ENCODE assay signal across 12 mouse cellular contexts in genomic region chr7:141428701-141429100, GRCm38 (mm10). TPM values are rescaled to one million over a fixed set of nuclear protein-coding genes. Genes with fewer than 3 reads are reported as not detected.
DNase-seq lines count a peak whose midpoint lies in the region; ATAC-seq and TF ChIP-seq lines count a peak whose summit lies in the region.
"Had no signal": no experiment of that assay in that cellular context is flagged by ENCODE, and none has a peak within 500 bp of the region (broad histone marks: within the 10 kb centered on the region; RNA-seq: fewer than 3 reads in every experiment).

No protein-coding gene starts in this region.

- H3K9me3 ChIP-seq in heart, embryonic 12.5 days (replicated peaks) = no peaks in the 10 kb centered on the region
- H3K9me3 ChIP-seq in embryonic facial prominence, embryonic 11.5 days (replicated peaks; ENCODE audit: control insufficient read depth, low read length) = no peaks in the 10 kb centered on the region
- H3K9me3 ChIP-seq in forebrain, postnatal 0 days (ENCODE audit: low read length) = no peaks in the 10 kb centered on the region
- H3K9me3 ChIP-seq in midbrain, embryonic 13.5 days = no peaks in the 10 kb centered on the region
- H3K9me3 ChIP-seq: liver, embryonic 15.5 days had no signal

- peaks cover 30% of the 10 kb centered on the region for H3K4me1 ChIP-seq in heart, embryonic 12.5 days (replicated peaks)
- H3K4me1 ChIP-seq in embryonic facial prominence, embryonic 11.5 days (ENCODE audit: control insufficient read depth, insufficient read depth, low read length) = 0 out of 2 replicates have a peak, but pooled peaks cover 5% of the 10 kb centered on the region
- peaks cover 12% of the 10 kb centered on the region for H3K4me1 ChIP-seq in forebrain, postnatal 0 days (ENCODE audit: insufficient read depth)
- H3K4me1 ChIP-seq in midbrain, embryonic 13.5 days (replicated peaks) = peaks cover 39% of the 10 kb centered on the region

- no peak for DNase-seq in heart, adult 8-10 months (ENCODE audit: low spot score)
- DNase-seq in embryonic facial prominence, embryonic 11.5 days (ENCODE audit: low spot score) = no peak
- no peak for DNase-seq in forebrain, postnatal 0 days
- DNase-seq in right cerebral cortex, postnatal 14 days = no peak
- no peak for DNase-seq in kidney, adult 8-10 months
- DNase-seq in thymus, postnatal 4 days = no peak
- DNase-seq: gastrocnemius, postnatal 25 days had no signal

- WGBS in heart, embryonic 12.5 days = 51% methylated on average over 5 of the region's 5 CpGs
- WGBS in embryonic facial prominence, embryonic 11.5 days = 54% methylated on average over 5 of the region's 5 CpGs
- 50% methylated on average over 5 of the region's 5 CpGs for whole genome bisulfite sequencing in forebrain, postnatal 0 days
- 53% methylated on average over 5 of the region's 5 CpGs for WGBS in midbrain, embryonic 13.5 days

- no peak overlapping the region; the same call in 1 of the 2 replicates for H3K27ac ChIP-seq in heart, embryonic 12.5 days (ENCODE audit: poor library complexity, severe bottlenecking)
- H3K27ac ChIP-seq in embryonic facial prominence, embryonic 11.5 days (replicated peaks; ENCODE audit: low read depth, low read length) = no peak overlapping the region
- H3K27ac ChIP-seq in forebrain, postnatal 0 days (ENCODE audit: low read depth, low read length) = peak overlapping the region; percentile 77
- peak overlapping the region; percentile 74 for H3K27ac ChIP-seq in midbrain, embryonic 13.5 days
- H3K27ac ChIP-seq: liver, embryonic 15.5 days had no signal

- no peak for ATAC-seq in heart, embryonic 12.5 days (ENCODE audit: insufficient number of reproducible peaks, low FRiP score)
- no peak for ATAC-seq in embryonic facial prominence, embryonic 11.5 days (replicated peaks; ENCODE audit: insufficient number of reproducible peaks, low FRiP score, low TSS enrichment, low read depth)
- ATAC-seq in forebrain, postnatal 0 days = no peak
- no peak for ATAC-seq in midbrain, embryonic 13.5 days

- no peak overlapping the region for H3K9ac ChIP-seq in heart, embryonic 12.5 days
- H3K9ac ChIP-seq in embryonic facial prominence, embryonic 11.5 days (replicated peaks; ENCODE audit: low read length) = no peak overlapping the region
- H3K9ac ChIP-seq in forebrain, postnatal 0 days = peak overlapping the region; percentile 71
- H3K9ac ChIP-seq in midbrain, embryonic 13.5 days (replicated peaks) = peak overlapping the region; percentile 83
- H3K9ac ChIP-seq: liver, embryonic 15.5 days had no signal

- peak overlapping the region; percentile 64 for H3K4me2 ChIP-seq in heart, embryonic 12.5 days
- H3K4me2 ChIP-seq in embryonic facial prominence, embryonic 11.5 days (ENCODE audit: low read depth, low read length) = peak overlapping the region; percentile 66; the same call in 1 of the 2 replicates
- H3K4me2 ChIP-seq in forebrain, postnatal 0 days (ENCODE audit: low read depth) = peak overlapping the region; percentile 75
- peak overlapping the region; percentile 83 for H3K4me2 ChIP-seq in midbrain, embryonic 13.5 days (replicated peaks)
- H3K4me2 ChIP-seq: liver, embryonic 15.5 days had no signal

- H3K4me3 ChIP-seq in heart, embryonic 12.5 days = peak overlapping the region; percentile 36
- H3K4me3 ChIP-seq in embryonic facial prominence, embryonic 11.5 days (ENCODE audit: low read depth, low read length) = peak overlapping the region; percentile 32; the same call in 1 of the 2 replicates
- H3K4me3 ChIP-seq in forebrain, postnatal 0 days (ENCODE audit: low read depth, low read length) = peak overlapping the region; percentile 45
- H3K4me3 ChIP-seq in midbrain, embryonic 13.5 days (replicated peaks) = peak overlapping the region; percentile 57
- H3K4me3 ChIP-seq: liver, embryonic 15.5 days; myocyte had no signal

- no peaks in the 10 kb centered on the region; the same call in none of the 2 replicates for H3K27me3 ChIP-seq in heart, embryonic 12.5 days (replicated peaks)
- no peaks in the 10 kb centered on the region for H3K27me3 ChIP-seq in embryonic facial prominence, embryonic 11.5 days (ENCODE audit: control insufficient read depth, insufficient read depth, low read length)
- no peaks in the 10 kb centered on the region for H3K27me3 ChIP-seq in forebrain, postnatal 0 days (ENCODE audit: insufficient read depth, low read length)
- H3K27me3 ChIP-seq in midbrain, embryonic 13.5 days = no peaks in the 10 kb centered on the region

- TF ChIP-seq CTCF in forebrain, postnatal 0 days (IDR thresholded peaks at IDR 0.05; ENCODE audit: low read depth) = no peak

- H3K36me3 ChIP-seq in heart, embryonic 12.5 days = peaks cover 34% of the 10 kb centered on the region
- peaks cover 2% of the 10 kb centered on the region; the same call in 1 of the 2 replicates for H3K36me3 ChIP-seq in embryonic facial prominence, embryonic 11.5 days (replicated peaks; ENCODE audit: control insufficient read depth, insufficient read depth, low read depth, low read length)
- peaks cover 46% of the 10 kb centered on the region for H3K36me3 ChIP-seq in forebrain, postnatal 0 days (ENCODE audit: insufficient read depth)
- peaks cover 54% of the 10 kb centered on the region for H3K36me3 ChIP-seq in midbrain, embryonic 13.5 days

RNA-seq across cellular contexts. Expression of gene Cend1, which starts 0.6 kb away (rescaled TPM):
- polyA plus RNA-seq in heart, embryonic 12.5 days (2016; fragmentation: Nextera tagmentation; extraction: Ambion mirVana) = 13.9 and 14.6 TPM in 2 replicates
- total RNA-seq in heart, adult 8-10 months (2022) = 1 to 10 TPM in 3 of 4 experiments, under 1 TPM in 1; 0.78 to 1.7 (median 1.4) TPM
- polyA plus RNA-seq in embryonic facial prominence, embryonic 11.5 days (2014; fragmentation: Nextera tagmentation; extraction: Ambion mirVana) = 2.5 and 3.7 TPM in 2 replicates
- 83.3 and 94.7 TPM in 2 replicates for total RNA-seq in forebrain, postnatal 0 days (2014; rRNA removed)
- 111 and 125 TPM in 2 replicates for polyA plus RNA-seq in forebrain, postnatal 0 days (2015; fragmentation: Nextera tagmentation; extraction: Ambion mirVana)
- polyA plus RNA-seq in midbrain, embryonic 13.5 days (2015; fragmentation: Nextera tagmentation; extraction: Ambion mirVana) = 43.6 and 44.0 TPM in 2 replicates
- total RNA-seq: CH12.LX had no signal
- polyA plus RNA-seq: liver, embryonic 15.5 days had no signal

RNA-seq across cellular contexts. Expression of gene Slc25a22, which starts 9.0 kb away (rescaled TPM):
- polyA plus RNA-seq in heart, embryonic 12.5 days (2016; fragmentation: Nextera tagmentation; extraction: Ambion mirVana) = 19.3 and 20.7 TPM in 2 replicates
- total RNA-seq in heart, adult 8-10 months (2022) = 10 to 100 TPM; 44.3 to 76.1 (median 66.5) TPM
- polyA plus RNA-seq in embryonic facial prominence, embryonic 11.5 days (2014; fragmentation: Nextera tagmentation; extraction: Ambion mirVana) = 27.4 and 30.4 TPM in 2 replicates
- total RNA-seq in forebrain, postnatal 0 days (2014; rRNA removed) = 115 and 141 TPM in 2 replicates
- polyA plus RNA-seq in forebrain, postnatal 0 days (2015; fragmentation: Nextera tagmentation; extraction: Ambion mirVana) = 106 and 132 TPM in 2 replicates
- 71.3 and 72.1 TPM in 2 replicates for polyA plus RNA-seq in midbrain, embryonic 13.5 days (2015; fragmentation: Nextera tagmentation; extraction: Ambion mirVana)

RNA-seq across cellular contexts. Expression of gene Gatd1, which starts 14.8 kb away (rescaled TPM):
- 25.5 and 26.7 TPM in 2 replicates for polyA plus RNA-seq in heart, embryonic 12.5 days (2016; fragmentation: Nextera tagmentation; extraction: Ambion mirVana)
- total RNA-seq in heart, adult 8-10 months (2022) = 10 to 100 TPM; 13.3 to 16.0 (median 14.8) TPM
- polyA plus RNA-seq in embryonic facial prominence, embryonic 11.5 days (2014; fragmentation: Nextera tagmentation; extraction: Ambion mirVana) = 44.6 and 51.0 TPM in 2 replicates
- 58.9 and 65.0 TPM in 2 replicates for total RNA-seq in forebrain, postnatal 0 days (2014; rRNA removed)
- polyA plus RNA-seq in forebrain, postnatal 0 days (2015; fragmentation: Nextera tagmentation; extraction: Ambion mirVana) = 50.5 and 56.0 TPM in 2 replicates
- polyA plus RNA-seq in midbrain, embryonic 13.5 days (2015; fragmentation: Nextera tagmentation; extraction: Ambion mirVana) = 55.1 and 63.8 TPM in 2 replicates

RNA-seq across cellular contexts. Expression of gene Pidd1, which starts 15.1 kb away (rescaled TPM):
- polyA plus RNA-seq in heart, embryonic 12.5 days (2016; fragmentation: Nextera tagmentation; extraction: Ambion mirVana) = 12.0 and 14.3 TPM in 2 replicates
- total RNA-seq in heart, adult 8-10 months (2022) = under 1 TPM; 0.32 to 0.62 (median 0.44) TPM
- polyA plus RNA-seq in embryonic facial prominence, embryonic 11.5 days (2014; fragmentation: Nextera tagmentation; extraction: Ambion mirVana) = 9.1 and 10.1 TPM in 2 replicates
- 2.0 and 2.2 TPM in 2 replicates for total RNA-seq in forebrain, postnatal 0 days (2014; rRNA removed)
- 2.3 and 2.4 TPM in 2 replicates for polyA plus RNA-seq in forebrain, postnatal 0 days (2015; fragmentation: Nextera tagmentation; extraction: Ambion mirVana)
- polyA plus RNA-seq in midbrain, embryonic 13.5 days (2015; fragmentation: Nextera tagmentation; extraction: Ambion mirVana) = 6.3 and 7.1 TPM in 2 replicates

RNA-seq across cellular contexts. Expression of gene Rplp2, which starts 18.5 kb away (rescaled TPM):
- polyA plus RNA-seq in heart, embryonic 12.5 days (2016; fragmentation: Nextera tagmentation; extraction: Ambion mirVana) = 867 and 941 TPM in 2 replicates
- 100 to 1,000 TPM; 796 to 941 (median 846) TPM for total RNA-seq in heart, adult 8-10 months (2022)
- 1,064 and 1,069 TPM in 2 replicates for polyA plus RNA-seq in embryonic facial prominence, embryonic 11.5 days (2014; fragmentation: Nextera tagmentation; extraction: Ambion mirVana)
- 312 and 427 TPM in 2 replicates for total RNA-seq in forebrain, postnatal 0 days (2014; rRNA removed)
- polyA plus RNA-seq in forebrain, postnatal 0 days (2015; fragmentation: Nextera tagmentation; extraction: Ambion mirVana) = 868 and 1,034 TPM in 2 replicates
- polyA plus RNA-seq in midbrain, embryonic 13.5 days (2015; fragmentation: Nextera tagmentation; extraction: Ambion mirVana) = 787 and 794 TPM in 2 replicates

Comparison
In these comparisons a context has a peak if more than half of its experiments do, and no peak if none do; other contexts are left out.
1. H3K27ac ChIP-seq: peak in forebrain, postnatal 0 days (single experiment) and midbrain, embryonic 13.5 days (single experiment); none in heart, embryonic 12.5 days (single experiment) and embryonic facial prominence, embryonic 11.5 days (single experiment).
2. H3K9ac ChIP-seq: peak in forebrain, postnatal 0 days (single experiment) and midbrain, embryonic 13.5 days (single experiment); none in heart, embryonic 12.5 days (single experiment) and embryonic facial prominence, embryonic 11.5 days (single experiment).
3. Peak in every context shown above with its lines, with median percentiles within 50 percentile points of each other: H3K4me2 ChIP-seq and H3K4me3 ChIP-seq.